14 mouse cellular contexts compared by ENCODE assay signal in the genomic region with DNA sequence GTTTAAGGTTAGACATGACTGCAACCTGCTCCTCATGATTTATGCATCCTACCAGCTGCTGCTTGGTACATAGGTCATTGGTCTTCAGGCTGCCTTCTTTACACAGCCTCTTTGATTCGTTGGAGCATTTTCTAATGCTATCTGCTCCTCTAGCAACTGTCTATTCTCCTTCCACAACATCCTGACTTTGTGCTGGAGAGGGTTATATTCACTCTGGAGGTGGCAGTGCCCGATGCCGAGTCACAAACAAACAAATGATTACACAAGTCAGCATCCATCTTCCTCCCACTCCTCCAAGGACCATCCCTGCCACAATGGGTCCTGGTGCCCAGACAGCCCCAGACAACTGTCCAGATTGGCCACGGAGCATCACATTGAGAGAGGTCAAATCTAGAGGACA. TPM values are rescaled to one million over a fixed set of nuclear protein-coding genes. Genes with fewer than 3 reads are reported as not detected.
"Had no signal": no experiment of that assay in that cellular context is flagged by ENCODE, and none has a peak within 500 bp of the region (broad histone marks: within the 10 kb centered on the region; RNA-seq: fewer than 3 reads in every experiment).

No protein-coding gene starts in this region.

RNA-seq across cellular contexts. Expression of a gene that starts 16.3 kb away (rescaled TPM):
- total RNA-seq: common myeloid progenitor, adult 5-6 weeks; forebrain, postnatal 0 days; gastrocnemius, adult 18-20 months; gastrocnemius, adult 2 months; gastrocnemius, adult 8-10 months; gastrocnemius, postnatal 10 days; gastrocnemius, postnatal 14 days; gastrocnemius, postnatal 25 days; gastrocnemius, postnatal 36 days; gastrocnemius, postnatal 4 days; granulocyte monocyte progenitor cell, adult 5-6 weeks; heart, adult 18-20 months; heart, adult 2 months; heart, adult 8-10 months had no signal

RNA-seq across cellular contexts. Expression of a gene that starts 40.2 kb away (rescaled TPM):
- total RNA-seq: common myeloid progenitor, adult 5-6 weeks; gastrocnemius, adult 18-20 months; gastrocnemius, adult 2 months; gastrocnemius, adult 8-10 months; gastrocnemius, postnatal 10 days; gastrocnemius, postnatal 14 days; gastrocnemius, postnatal 25 days; gastrocnemius, postnatal 36 days; gastrocnemius, postnatal 4 days; granulocyte monocyte progenitor cell, adult 5-6 weeks; heart, adult 18-20 months; heart, adult 2 months; heart, adult 8-10 months had no signal

RNA-seq across cellular contexts. Expression of a gene that starts 44.8 kb away (rescaled TPM):
- total RNA-seq: common myeloid progenitor, adult 5-6 weeks; forebrain, postnatal 0 days; gastrocnemius, adult 18-20 months; gastrocnemius, adult 2 months; gastrocnemius, adult 8-10 months; gastrocnemius, postnatal 10 days; gastrocnemius, postnatal 14 days; gastrocnemius, postnatal 25 days; gastrocnemius, postnatal 36 days; gastrocnemius, postnatal 4 days; granulocyte monocyte progenitor cell, adult 5-6 weeks; heart, adult 18-20 months; heart, adult 2 months; heart, adult 8-10 months had no signal
